Mouse (Mus musculus) thymus, adult 2 months (tissue): Measurements from ENCODE around the gene Tcam1. TPM values are rescaled to one million over a fixed set of nuclear protein-coding genes. Genes with fewer than 3 reads are reported as not detected.
A peak's percentile ranks its signal among the peaks of the same experiment; 100 is the strongest.

Source experiments
- DNase-seq: peaks from one replicate; pipeline ENCODE4 v3.0.0; 2021
- H3K27ac ChIP-seq: fragments of 200-500 bp; 2 replicates; pipeline ENCODE4 v1.5.1; 2012; ENCODE audit warnings: low read length, control low read depth; ENCODE audit not compliant: control insufficient read depth, insufficient read depth
- H3K27me3 ChIP-seq: fragments of 200-500 bp; 2 replicates; pipeline ENCODE4 v1.6.1; 2012; ENCODE audit warnings: mild to moderate bottlenecking, low read length, moderate library complexity, mixed read lengths; ENCODE audit not compliant: control insufficient read depth, insufficient read depth
- H3K36me3 ChIP-seq: fragments of 200-500 bp; 2 replicates; pipeline ENCODE4 v1.6.1; 2012; ENCODE audit warnings: mild to moderate bottlenecking, low read length, moderate library complexity; ENCODE audit not compliant: control insufficient read depth, insufficient read depth
- H3K4me1 ChIP-seq: fragments of 200-500 bp; replicated peaks from 2 replicates; pipeline ENCODE4 v1.6.1; 2012; ENCODE audit warnings: low read length; ENCODE audit not compliant: control insufficient read depth, insufficient read depth
- H3K4me3 ChIP-seq: fragments of 200-500 bp; 2 replicates; pipeline ENCODE4 v1.5.1; 2012; ENCODE audit warnings: mild to moderate bottlenecking, low read length, control low read depth, moderate library complexity; ENCODE audit not compliant: control insufficient read depth, insufficient read depth
- CTCF ChIP-seq: fragments of 200-500 bp; IDR thresholded peaks from 2 replicates; pipeline ENCODE4 v1.5.1; 2012; ENCODE audit warnings: mild to moderate bottlenecking, control low read depth, low read length, moderate library complexity, borderline replicate concordance; ENCODE audit not compliant: control insufficient read depth, poor library complexity, insufficient read depth; ENCODE audit errors: extremely low read depth
- POLR2A ChIP-seq: fragments of 200-500 bp; IDR thresholded peaks from 2 replicates; pipeline ENCODE4 v1.6.1; 2012; ENCODE audit warnings: mild to moderate bottlenecking, low read length, control low read depth, moderate library complexity; ENCODE audit not compliant: control insufficient read depth, poor library complexity, insufficient read depth; ENCODE audit errors: extremely low read depth
- WGBS: fragments of 180-500 bp; shearing (Covaris S2); methylation state at CpG from one replicate; pipeline ENCODE4 v1.1.7; 2018; 5-methylcytosine and 5-hydroxymethylcytosine counted together
- polyA plus RNA-seq: library from polyadenylated mRNA; depleted of rRNA; stranded (reverse); fragments of >200 nt; gene quantifications from 2 replicates; pipeline ENCODE4 v1.2.3, GENCODE M21; 2012

The Tcam1 gene
- polyA plus RNA-seq, 1 experiment: 0.47 TPM

DNA sequence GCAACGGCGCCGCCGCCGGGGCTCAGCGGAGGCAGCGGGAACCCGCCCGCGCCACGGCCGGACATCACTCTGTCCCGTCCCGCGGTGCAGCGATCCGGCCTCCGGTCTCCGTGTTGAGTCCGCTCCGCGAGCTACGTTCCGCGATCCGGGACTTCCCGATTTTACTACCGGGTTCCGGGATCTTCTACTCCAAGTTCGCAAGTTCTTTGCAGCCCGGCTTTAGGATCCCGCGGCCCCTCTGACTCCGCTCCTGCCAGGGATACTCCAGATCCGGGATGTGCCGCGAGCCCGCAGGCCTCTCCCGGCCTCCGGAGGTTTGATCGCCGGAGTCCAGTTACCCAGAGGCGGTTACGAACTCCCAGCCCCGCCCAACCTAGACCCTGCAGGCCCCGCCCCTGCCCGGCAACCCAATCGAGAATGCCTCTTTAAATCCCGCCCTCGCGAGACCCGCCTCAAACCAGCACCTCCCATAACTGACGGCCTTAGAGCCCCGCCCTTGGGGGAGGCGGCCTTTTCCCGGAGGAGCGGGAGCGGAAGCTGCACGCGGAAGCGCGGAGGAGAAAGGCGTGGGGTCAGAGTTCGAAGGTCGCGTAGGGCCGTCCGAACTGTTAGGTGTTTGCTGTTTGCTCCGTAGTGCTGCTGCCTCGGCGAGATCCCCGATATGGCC lies 3.7 kb upstream of the Tcam1 start, which contains the start of gene Smarcd2:
TSS of gene Smarcd2 (minus strand) at position 329 of the 667 bp plus-strand sequence.
- Histone ChIP-seq H3K4me1 (peaks cover 37% of the 10 kb centered on the region), H3K36me3 (peaks cover 2% of the 10 kb centered on the region; the same call in 1 of the 2 replicates), H3K4me3 (peak within 1 kb of the TSS; percentile 97), H3K27ac (peak within 1 kb of the TSS; percentile 60), H3K27me3 (no peaks in the 10 kb centered on the region)
- under 1% methylated on average over 72 of the region's 72 CpGs for WGBS
- TF ChIP-seq CTCF (peak; percentile 58; the same call in 1 of the 2 replicates), POLR2A (peak; percentile 75)
- DNase-seq: peak; percentile 99

DNA sequence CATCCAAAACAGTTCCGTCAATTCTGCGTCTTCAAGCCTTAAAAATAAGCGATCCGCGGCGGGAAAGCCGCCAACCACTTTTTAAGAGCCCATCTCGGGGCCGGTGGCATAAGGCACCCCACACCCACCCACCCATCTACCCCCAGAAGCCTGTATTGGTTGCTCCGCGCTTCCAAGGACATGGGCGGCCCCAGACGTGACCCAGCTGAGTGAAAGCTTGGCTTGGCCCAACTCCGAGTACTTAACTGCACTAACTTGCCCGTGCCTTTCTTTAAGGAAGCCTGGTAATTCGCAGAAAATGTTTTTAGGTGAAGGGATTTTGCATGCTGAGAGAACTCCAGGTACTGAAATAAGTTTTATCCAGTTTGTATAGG lies 3.2 kb upstream of the Tcam1 start:
- H3K27me3 ChIP-seq: no peaks in the 10 kb centered on the region
- H3K4me3 ChIP-seq: peak overlapping the region; percentile 97
- no peaks in the 10 kb centered on the region for H3K36me3 ChIP-seq
- DNase-seq: no peak
- WGBS: 22% methylated on average over 16 of the region's 16 CpGs
- TF ChIP-seq POLR2A: no peak
- no peak for TF ChIP-seq CTCF
- H3K4me1 ChIP-seq: peaks cover 31% of the 10 kb centered on the region
- H3K27ac ChIP-seq: peak overlapping the region; percentile 49; the same call in 1 of the 2 replicates

DNA sequence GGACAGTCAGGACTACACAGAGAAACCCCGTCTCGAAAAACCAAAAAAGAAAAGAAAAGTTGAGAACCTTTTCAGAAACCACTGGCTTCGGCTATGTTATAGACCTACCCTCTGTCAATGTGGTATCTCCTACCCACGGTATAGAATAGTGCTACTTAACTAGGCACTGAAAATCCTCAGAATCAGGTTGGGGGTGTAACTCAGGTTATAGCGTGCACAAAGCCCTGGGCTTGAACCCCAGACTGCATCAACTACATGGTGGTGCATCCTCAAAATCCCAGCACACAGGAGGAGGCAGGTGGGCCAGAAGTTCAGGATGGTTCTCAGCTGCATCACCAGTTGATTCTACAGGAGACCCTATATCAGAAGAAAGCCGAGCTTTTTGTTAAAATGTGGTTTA lies 2.7 kb upstream of the Tcam1 start:
- H3K27me3 ChIP-seq: no peaks in the 10 kb centered on the region
- WGBS: 93% methylated on average over 6 of the region's 6 CpGs
- no peak for DNase-seq
- no peaks in the 10 kb centered on the region for H3K36me3 ChIP-seq
- peaks cover 26% of the 10 kb centered on the region for H3K4me1 ChIP-seq
- TF ChIP-seq CTCF (no peak), POLR2A (no peak)
- H3K4me3 ChIP-seq: no peak overlapping the region
- H3K27ac ChIP-seq: no peak overlapping the region

DNA sequence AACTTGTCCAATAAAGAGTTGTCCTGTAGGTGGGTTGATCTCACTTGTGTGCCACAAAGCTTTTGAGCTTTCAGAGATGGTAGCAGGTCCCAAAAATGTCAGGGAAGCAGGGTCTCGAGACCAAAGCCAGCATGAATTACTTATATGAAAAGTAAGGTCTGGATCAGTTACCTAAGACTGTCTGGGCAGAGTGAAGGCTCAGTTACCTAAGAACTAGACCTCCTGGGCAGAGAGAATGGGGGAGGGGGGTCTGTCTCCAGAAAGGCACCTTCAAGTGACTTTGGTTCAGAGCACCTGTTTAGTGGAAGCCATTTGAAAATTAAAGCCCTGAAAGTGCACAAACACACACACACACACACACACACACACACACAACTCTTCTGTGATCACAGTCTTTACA lies 2.1 kb upstream of the Tcam1 start:
- H3K27me3 ChIP-seq: no peaks in the 10 kb centered on the region
- no peaks in the 10 kb centered on the region for H3K36me3 ChIP-seq
- H3K4me1 ChIP-seq: peaks cover 23% of the 10 kb centered on the region
- TF ChIP-seq CTCF (no peak), POLR2A (no peak)
- no peak overlapping the region for H3K4me3 ChIP-seq
- no peak for DNase-seq
- WGBS: 97% methylated on average over 1 of the region's 1 CpGs
- H3K27ac ChIP-seq: no peak overlapping the region

DNA sequence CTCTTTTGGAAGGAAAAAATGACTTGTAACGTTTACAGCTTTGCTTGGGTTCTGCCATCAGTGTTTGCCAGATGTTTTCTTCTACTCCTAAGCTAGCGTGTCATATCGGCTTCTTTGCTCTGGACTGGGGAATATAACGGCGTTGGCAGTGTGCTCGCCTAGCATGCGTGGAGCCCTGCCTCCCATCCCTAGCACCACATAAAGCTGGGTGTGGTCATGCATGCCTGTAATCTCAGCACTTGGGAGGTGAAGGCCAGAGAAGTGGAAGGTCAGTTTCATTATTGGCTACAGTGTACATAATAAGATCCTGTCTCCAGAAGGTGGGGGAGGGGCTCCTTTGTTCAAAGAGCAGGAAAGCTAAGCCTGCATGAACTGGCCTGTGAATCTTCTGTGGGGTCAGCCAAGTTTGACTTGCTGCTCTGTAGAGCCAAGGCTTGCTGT lies 1.5 kb upstream of the Tcam1 start:
- DNase-seq: no peak
- Histone ChIP-seq H3K4me1 (peaks cover 22% of the 10 kb centered on the region), H3K27ac (no peak overlapping the region), H3K4me3 (no peak overlapping the region), H3K36me3 (no peaks in the 10 kb centered on the region), H3K27me3 (no peaks in the 10 kb centered on the region)
- no peak for TF ChIP-seq POLR2A
- TF ChIP-seq CTCF: no peak
- WGBS: 91% methylated on average over 7 of the region's 7 CpGs

DNA sequence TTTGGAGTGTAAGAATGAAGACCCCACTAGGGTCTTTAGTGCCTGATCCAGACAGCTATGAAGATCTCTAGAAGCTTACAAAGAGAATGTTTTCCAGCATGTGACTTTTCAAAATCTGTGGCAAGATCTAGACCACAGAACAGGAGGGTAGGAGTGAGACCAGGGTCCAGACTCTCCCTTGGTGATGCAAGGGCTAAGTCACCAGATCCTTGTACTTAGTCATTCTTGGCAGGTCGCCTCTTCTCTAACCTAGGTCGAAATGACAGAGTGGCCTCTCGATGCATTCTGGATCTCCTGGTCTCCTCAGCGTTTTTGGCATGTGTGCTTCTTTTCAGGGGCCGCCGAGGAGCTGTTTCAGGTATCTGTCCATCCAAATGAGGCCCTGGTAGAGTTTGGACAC lies 6.0 kb downstream of the Tcam1 start:
- DNase-seq: no peak
- no peaks in the 10 kb centered on the region for H3K4me1 ChIP-seq
- no peak overlapping the region for H3K27ac ChIP-seq
- H3K27me3 ChIP-seq: no peaks in the 10 kb centered on the region
- H3K36me3 ChIP-seq: no peaks in the 10 kb centered on the region
- TF ChIP-seq CTCF: no peak
- no peak for TF ChIP-seq POLR2A
- no peak overlapping the region for H3K4me3 ChIP-seq
- 91% methylated on average over 6 of the region's 6 CpGs for whole genome bisulfite sequencing

DNA sequence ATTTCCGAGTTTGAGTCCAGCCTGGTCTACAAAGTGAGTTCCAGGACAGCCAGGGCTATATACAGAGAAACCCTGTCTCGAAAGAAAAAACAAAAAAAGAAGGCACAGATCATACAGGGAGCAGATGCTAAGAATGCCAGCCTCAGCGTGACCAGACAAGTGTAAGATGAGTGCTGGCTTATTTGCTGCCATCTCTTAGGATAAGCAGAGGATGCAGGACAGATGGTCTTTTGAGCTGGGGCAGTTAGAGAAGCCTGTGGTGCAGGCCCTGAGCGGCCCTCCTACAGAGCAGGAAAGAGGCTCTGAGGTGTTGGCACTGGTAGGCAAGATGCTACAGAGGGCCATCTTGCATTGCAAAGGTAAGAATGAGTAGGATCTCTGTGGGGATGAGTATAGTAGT lies 6.9 kb downstream of the Tcam1 start:
- Histone ChIP-seq H3K27me3 (no peaks in the 10 kb centered on the region), H3K36me3 (no peaks in the 10 kb centered on the region), H3K4me3 (no peak overlapping the region), H3K4me1 (no peaks in the 10 kb centered on the region), H3K27ac (no peak overlapping the region)
- TF ChIP-seq CTCF (no peak), POLR2A (no peak)
- DNase-seq: no peak
- WGBS: 97% methylated on average over 4 of the region's 4 CpGs
